Comparison of ENCODE assay signal across 8 mouse cellular contexts in the genomic region with DNA sequence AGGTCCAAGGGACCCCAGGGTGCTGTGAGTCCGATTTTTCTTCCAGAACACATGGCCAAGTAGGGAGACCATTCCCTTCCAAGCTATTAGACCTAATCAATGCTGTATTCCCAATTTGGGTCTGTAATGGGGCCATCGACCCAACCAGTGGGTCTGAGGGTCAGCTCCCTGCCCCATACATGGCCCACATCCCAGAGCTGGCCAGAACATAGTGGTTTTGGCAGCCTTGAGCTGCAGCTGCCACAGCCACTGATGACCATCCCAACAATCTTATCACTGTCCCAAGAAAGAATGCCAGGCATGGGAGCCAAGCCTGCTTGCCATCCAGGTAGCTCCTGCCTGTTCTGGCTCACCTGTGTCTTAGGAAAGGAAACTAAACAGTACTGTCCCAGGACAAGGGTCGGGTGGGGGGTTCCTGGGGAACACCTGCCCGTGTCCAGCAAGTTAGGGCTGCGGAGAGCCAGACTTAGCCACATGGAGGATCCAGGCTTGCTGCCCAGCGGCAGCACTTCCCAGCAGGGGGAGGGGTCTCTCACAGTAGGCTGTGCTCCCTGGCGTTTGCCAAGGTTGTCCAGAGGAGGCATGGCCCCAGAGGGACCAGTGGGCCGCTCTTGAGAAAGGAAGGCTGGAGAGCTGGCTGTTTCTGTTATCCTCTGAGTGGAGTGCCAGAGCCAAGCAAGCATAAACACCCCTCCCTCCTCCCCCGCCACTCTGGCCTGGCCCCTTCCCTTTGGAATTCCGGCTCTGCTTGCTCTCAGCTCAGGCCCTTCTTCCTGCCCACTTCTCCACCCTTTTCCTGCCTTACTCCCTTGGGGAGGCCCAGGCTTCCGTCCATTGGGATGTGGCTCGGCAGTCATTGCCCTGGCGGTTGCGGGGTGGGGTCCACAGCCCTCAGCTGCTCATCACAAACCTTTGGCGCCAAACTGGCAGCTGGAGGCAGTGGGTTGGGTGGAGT. TPM values are rescaled to one million over a fixed set of nuclear protein-coding genes. Genes with fewer than 3 reads are reported as not detected.
A peak's percentile ranks its signal among the peaks of the same experiment; 100 is the strongest.
DNase-seq lines count a peak whose midpoint lies in the region; ATAC-seq and TF ChIP-seq lines count a peak whose summit lies in the region.

No protein-coding gene starts in this region.

- H3K27ac ChIP-seq in neural tube, embryonic 12.5 days = 0 out of 2 replicates have a peak overlapping the region, but pooled peaks have one; percentile 20
- H3K27ac ChIP-seq in thymus, adult 2 months (ENCODE audit: control insufficient read depth, insufficient read depth, low read length) = no peak overlapping the region

- H3K9me3 ChIP-seq in neural tube, embryonic 12.5 days = no peaks in the 10 kb centered on the region

- peak overlapping the region; percentile 59 for H3K4me3 ChIP-seq in neural tube, embryonic 12.5 days
- H3K4me3 ChIP-seq in thymus, adult 2 months (ENCODE audit: control insufficient read depth, insufficient read depth, low read length) = no peak overlapping the region

- no peak for TF ChIP-seq POLR2A in thymus, adult 2 months (IDR thresholded peaks at IDR 0.05; ENCODE audit: control insufficient read depth, extremely low read depth, insufficient read depth, low read length, poor library complexity)

- peaks cover 52% of the 10 kb centered on the region for H3K4me1 ChIP-seq in neural tube, embryonic 12.5 days
- peaks cover 27% of the 10 kb centered on the region for H3K4me1 ChIP-seq in thymus, adult 2 months (replicated peaks; ENCODE audit: control insufficient read depth, insufficient read depth, low read length)

- peak overlapping the region; percentile 80 for H3K4me2 ChIP-seq in neural tube, embryonic 12.5 days (replicated peaks)

- H3K9ac ChIP-seq in neural tube, embryonic 12.5 days = peak overlapping the region; percentile 64

- no peak for ATAC-seq in neural tube, embryonic 12.5 days (ENCODE audit: low FRiP score, low read depth)

- 25% methylated on average over 15 of the region's 15 CpGs for WGBS in neural tube, embryonic 12.5 days
- 69% methylated on average over 15 of the region's 15 CpGs for WGBS in thymus, adult 2 months

- DNase-seq in cerebellum, postnatal 14 days = peak; percentile 52 to 53
- no peak for DNase-seq in cerebellum, adult 8-10 months
- DNase-seq in embryo, embryonic 10.5 days (ENCODE audit: low spot score) = peak; percentile 63
- peak; percentile 92 to 97 for DNase-seq in heart, adult 18-20 months
- DNase-seq in kidney, adult 11 months = peak; percentile 86
- peak; percentile 46 for DNase-seq in liver
- DNase-seq in thymus, adult 2 months = no peak

- no peak for TF ChIP-seq CTCF in thymus, adult 2 months (IDR thresholded peaks at IDR 0.05; ENCODE audit: borderline replicate concordance, control insufficient read depth, extremely low read depth, insufficient read depth, low read length, poor library complexity)

- H3K36me3 ChIP-seq in neural tube, embryonic 12.5 days = peaks cover 42% of the 10 kb centered on the region
- no peaks in the 10 kb centered on the region for H3K36me3 ChIP-seq in thymus, adult 2 months (ENCODE audit: control insufficient read depth, insufficient read depth, low read length)

- peaks cover 12% of the 10 kb centered on the region for H3K27me3 ChIP-seq in neural tube, embryonic 12.5 days (replicated peaks)
- H3K27me3 ChIP-seq in thymus, adult 2 months (ENCODE audit: control insufficient read depth, insufficient read depth, low read length) = no peaks in the 10 kb centered on the region; the same call in 1 of the 2 replicates

RNA-seq across cellular contexts. Expression of gene Crip2, which starts 2.3 kb away (rescaled TPM):
- 1,000 to 10,000 TPM; 1,463 to 1,557 TPM for total RNA-seq in heart, adult 18-20 months (2021)
- polyA plus RNA-seq in neural tube, embryonic 12.5 days (2016; fragmentation: Nextera tagmentation; extraction: Ambion mirVana) = 267 TPM in 2 replicates
- 95.9 and 282 TPM in 2 replicates for polyA plus RNA-seq in thymus, adult 2 months (2012; rRNA removed)

RNA-seq across cellular contexts. Expression of gene Crip1, which starts 3.8 kb away (rescaled TPM):
- total RNA-seq in heart, adult 18-20 months (2021) = 100 to 1,000 TPM; 191 to 201 TPM
- 59.9 and 65.8 TPM in 2 replicates for polyA plus RNA-seq in neural tube, embryonic 12.5 days (2016; fragmentation: Nextera tagmentation; extraction: Ambion mirVana)
- polyA plus RNA-seq in thymus, adult 2 months (2012; rRNA removed) = 904 and 1,218 TPM in 2 replicates

RNA-seq across cellular contexts. Expression of gene Tedc1, which starts 13.9 kb away (rescaled TPM):
- total RNA-seq in heart, adult 18-20 months (2021) = under 1 TPM; 0.31 to 0.89 TPM
- polyA plus RNA-seq in neural tube, embryonic 12.5 days (2016; fragmentation: Nextera tagmentation; extraction: Ambion mirVana) = 32.3 and 32.9 TPM in 2 replicates
- polyA plus RNA-seq in thymus, adult 2 months (2012; rRNA removed) = 96.2 and 125 TPM in 2 replicates

RNA-seq across cellular contexts. Expression of gene Tmem121, which starts 43.4 kb away (rescaled TPM):
- not detected for total RNA-seq in heart, adult 18-20 months (2021)
- polyA plus RNA-seq in neural tube, embryonic 12.5 days (2016; fragmentation: Nextera tagmentation; extraction: Ambion mirVana) = 23.5 and 28.0 TPM in 2 replicates
- 47.6 and 60.9 TPM in 2 replicates for polyA plus RNA-seq in thymus, adult 2 months (2012; rRNA removed)

RNA-seq across cellular contexts. Expression of gene Mta1, which starts 44.2 kb away (rescaled TPM):
- 10 to 100 TPM; 43.9 to 46.2 TPM for total RNA-seq in heart, adult 18-20 months (2021)
- 15.8 and 19.6 TPM in 2 replicates for polyA plus RNA-seq in neural tube, embryonic 12.5 days (2016; fragmentation: Nextera tagmentation; extraction: Ambion mirVana)
- polyA plus RNA-seq in thymus, adult 2 months (2012; rRNA removed) = 163 and 208 TPM in 2 replicates

Comparison
In these comparisons a context has a peak if more than half of its experiments do, and no peak if none do; other contexts are left out.
1. DNase-seq: peak in cerebellum, postnatal 14 days (2 of 2), embryo, embryonic 10.5 days (single experiment), heart, adult 18-20 months (2 of 2), kidney, adult 11 months (single experiment) and liver (single experiment); none in cerebellum, adult 8-10 months (single experiment) and thymus, adult 2 months (single experiment).
2. RNA of gene Crip1, which starts 3.8 kb away (polyA plus RNA-seq): 904 to 1,218 TPM in thymus, adult 2 months; 59.9 to 65.8 TPM in neural tube, embryonic 12.5 days; every median in the first group is over 10 times any median in the second.